Comparison of ENCODE assay signal across 29 mouse cellular contexts in the genomic region with DNA sequence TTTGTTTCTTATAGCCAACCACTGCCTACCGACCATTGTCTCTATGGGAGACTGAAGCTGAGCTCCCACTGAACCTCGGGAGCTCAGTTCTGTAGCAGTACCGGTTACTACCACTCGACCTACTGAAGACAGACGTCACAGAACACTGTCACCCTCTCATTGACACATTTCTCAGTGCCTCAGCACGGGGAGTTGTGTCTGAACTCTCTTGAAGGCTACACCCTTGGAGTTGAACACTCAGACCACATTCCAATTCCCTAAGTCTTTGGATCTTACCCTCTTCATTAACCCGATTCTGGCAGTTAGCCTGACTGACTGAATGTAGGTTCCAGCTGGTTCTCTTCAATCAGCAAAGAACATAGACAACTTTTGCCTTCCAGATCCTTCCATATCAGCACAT. TPM values are rescaled to one million over a fixed set of nuclear protein-coding genes. Genes with fewer than 3 reads are reported as not detected.
DNase-seq lines count a peak whose midpoint lies in the region; ATAC-seq and TF ChIP-seq lines count a peak whose summit lies in the region.
"Had no signal": no experiment of that assay in that cellular context is flagged by ENCODE, and none has a peak within 500 bp of the region (broad histone marks: within the 10 kb centered on the region; RNA-seq: fewer than 3 reads in every experiment).

No protein-coding gene starts in this region.

- no peak overlapping the region for H3K4me3 ChIP-seq in heart, embryonic 12.5 days
- no peak overlapping the region for H3K4me3 ChIP-seq in layer of hippocampus, adult 2 months
- H3K4me3 ChIP-seq in lung, embryonic 16.5 days (ENCODE audit: low read length), result no peak overlapping the region
- no peak overlapping the region for H3K4me3 ChIP-seq in intestine, embryonic 16.5 days (ENCODE audit: low read length)
- H3K4me3 ChIP-seq: erythroblast, embryonic 14.5 days; limb, embryonic 10.5 days; limb, embryonic 15.5 days; liver, embryonic 13.5 days; megakaryocyte, embryonic 14.5 days; midbrain, embryonic 12.5 days; myocyte; neural tube, embryonic 12.5 days had no signal

- peak; percentile 19; the same call in 1 of the 2 replicates for TF ChIP-seq CTCF in layer of hippocampus, adult 2 months (conservative IDR thresholded peaks at IDR 0.05)

- no peaks in the 10 kb centered on the region for H3K9me3 ChIP-seq in heart, embryonic 12.5 days (replicated peaks)
- H3K9me3 ChIP-seq in lung, embryonic 16.5 days (ENCODE audit: control insufficient read depth, low read length), result no peaks in the 10 kb centered on the region
- H3K9me3 ChIP-seq in intestine, embryonic 16.5 days (ENCODE audit: control insufficient read depth, low read length), result no peaks in the 10 kb centered on the region
- H3K9me3 ChIP-seq: limb, embryonic 10.5 days; limb, embryonic 15.5 days; liver, embryonic 13.5 days; megakaryocyte, embryonic 14.5 days; midbrain, embryonic 12.5 days; neural tube, embryonic 12.5 days had no signal

- no peak overlapping the region for H3K4me2 ChIP-seq in heart, embryonic 12.5 days
- H3K4me2 ChIP-seq in lung, embryonic 16.5 days (ENCODE audit: low read depth, low read length), result no peak overlapping the region
- no peak overlapping the region for H3K4me2 ChIP-seq in intestine, embryonic 16.5 days (ENCODE audit: low read depth, low read length)
- H3K4me2 ChIP-seq: heart, embryonic 11.5 days; hindbrain, embryonic 14.5 days; limb, embryonic 15.5 days; liver, embryonic 13.5 days; midbrain, embryonic 12.5 days; neural tube, embryonic 12.5 days had no signal

- peak; percentile 69 for DNase-seq in heart, adult 11 months
- DNase-seq in layer of hippocampus, adult 2 months (ENCODE audit: low spot score in 2 of 2), result no peak
- DNase-seq in layer of hippocampus, postnatal 10 days (ENCODE audit: low spot score in 2 of 2), result no peak
- DNase-seq in lung, postnatal 36 days, result peak; percentile 61
- no peak for DNase-seq in c-Kit-positive CD71-positive TER-119-positive erythroid progenitor cells, embryonic 14.5 days (ENCODE audit: low spot score)
- DNase-seq: cerebellum, adult 11 months; cerebellum, postnatal 10 days; gastrocnemius, postnatal 10 days; heart, adult 18-20 months; heart, postnatal 4 days; kidney, adult 11 months; liver, embryonic 13.5 days; right cerebral cortex, postnatal 4 days; thymus, adult 2 months; thymus, postnatal 36 days had no signal

- H3K9ac ChIP-seq in heart, embryonic 12.5 days, result no peak overlapping the region
- H3K9ac ChIP-seq in lung, embryonic 16.5 days (ENCODE audit: low read length), result no peak overlapping the region
- H3K9ac ChIP-seq in intestine, embryonic 16.5 days (ENCODE audit: low read depth, low read length), result no peak overlapping the region
- H3K9ac ChIP-seq: hindbrain, embryonic 14.5 days; limb, embryonic 15.5 days; liver, embryonic 13.5 days; midbrain, embryonic 12.5 days; neural tube, embryonic 12.5 days had no signal

- ATAC-seq in heart, embryonic 12.5 days (ENCODE audit: insufficient number of reproducible peaks, low FRiP score), result no peak
- ATAC-seq in lung, embryonic 16.5 days (ENCODE audit: low read depth), result peak; percentile 67
- ATAC-seq in intestine, embryonic 16.5 days, result no peak
- ATAC-seq: forebrain, embryonic 16.5 days had no signal

- 60% methylated on average over 7 of the region's 7 CpGs for WGBS in heart, embryonic 12.5 days
- WGBS in lung, embryonic 16.5 days, result 46% methylated on average over 7 of the region's 7 CpGs
- WGBS in intestine, embryonic 16.5 days, result 81% methylated on average over 7 of the region's 7 CpGs

- no peaks in the 10 kb centered on the region for H3K27me3 ChIP-seq in heart, embryonic 12.5 days (replicated peaks)
- H3K27me3 ChIP-seq in lung, embryonic 16.5 days (ENCODE audit: control insufficient read depth, insufficient read depth, low read depth, low read length), result no peaks in the 10 kb centered on the region
- no peaks in the 10 kb centered on the region for H3K27me3 ChIP-seq in intestine, embryonic 16.5 days (replicated peaks; ENCODE audit: control insufficient read depth, insufficient read depth, low read length)
- H3K27me3 ChIP-seq: limb, embryonic 15.5 days; liver, embryonic 13.5 days; megakaryocyte, embryonic 14.5 days; midbrain, embryonic 12.5 days; neural tube, embryonic 12.5 days had no signal

- no peak overlapping the region for H3K27ac ChIP-seq in heart, embryonic 12.5 days (ENCODE audit: poor library complexity, severe bottlenecking)
- no peak overlapping the region for H3K27ac ChIP-seq in layer of hippocampus, adult 2 months
- peak overlapping the region; percentile 51 for H3K27ac ChIP-seq in lung, embryonic 16.5 days (ENCODE audit: low read length)
- H3K27ac ChIP-seq in intestine, embryonic 16.5 days (ENCODE audit: low read length), result no peak overlapping the region
- H3K27ac ChIP-seq: hindbrain, embryonic 14.5 days; limb, embryonic 10.5 days; limb, embryonic 15.5 days; liver, embryonic 13.5 days; midbrain, embryonic 12.5 days; neural tube, embryonic 12.5 days had no signal

- H3K4me1 ChIP-seq in heart, embryonic 12.5 days (replicated peaks), result peaks cover 12% of the 10 kb centered on the region
- peaks cover 18% of the 10 kb centered on the region for H3K4me1 ChIP-seq in lung, embryonic 16.5 days (replicated peaks; ENCODE audit: control insufficient read depth, insufficient read depth, low read length)
- peaks cover 8% of the 10 kb centered on the region; the same call in 1 of the 2 replicates for H3K4me1 ChIP-seq in intestine, embryonic 16.5 days (ENCODE audit: control insufficient read depth, insufficient read depth, low read length)

- H3K36me3 ChIP-seq in heart, embryonic 12.5 days, result peaks cover 14% of the 10 kb centered on the region
- no peaks in the 10 kb centered on the region for H3K36me3 ChIP-seq in lung, embryonic 16.5 days (ENCODE audit: control insufficient read depth, insufficient read depth, low read length)
- no peaks in the 10 kb centered on the region for H3K36me3 ChIP-seq in intestine, embryonic 16.5 days (ENCODE audit: control insufficient read depth, insufficient read depth, low read length)

RNA-seq across cellular contexts. Expression of a gene that starts 4.8 kb away (rescaled TPM):
- 6.8 and 7.1 TPM in 2 replicates for polyA plus RNA-seq in heart, embryonic 12.5 days (2016; fragmentation: Nextera tagmentation; extraction: Ambion mirVana)
- total RNA-seq in layer of hippocampus, adult 2 months (2021), result 1 to 10 TPM; 5.7 to 6.5 TPM
- total RNA-seq in layer of hippocampus, postnatal 10 days (2021), result 1 to 10 TPM; 4.7 to 5.3 TPM
- polyA plus RNA-seq in lung, embryonic 16.5 days (2015; fragmentation: Nextera tagmentation; extraction: Ambion mirVana), result 8.1 and 8.4 TPM in 2 replicates
- 5.7 and 6.7 TPM in 2 replicates for polyA plus RNA-seq in intestine, embryonic 16.5 days (2015; fragmentation: Nextera tagmentation; extraction: Ambion mirVana)

RNA-seq across cellular contexts. Expression of a gene that starts 26.8 kb away (rescaled TPM):
- 23.2 and 27.6 TPM in 2 replicates for polyA plus RNA-seq in heart, embryonic 12.5 days (2016; fragmentation: Nextera tagmentation; extraction: Ambion mirVana)
- 10 to 100 TPM; 29.6 to 31.9 TPM for total RNA-seq in layer of hippocampus, adult 2 months (2021)
- 10 to 100 TPM; 25.5 to 29.1 TPM for total RNA-seq in layer of hippocampus, postnatal 10 days (2021)
- 27.9 and 29.7 TPM in 2 replicates for polyA plus RNA-seq in lung, embryonic 16.5 days (2015; fragmentation: Nextera tagmentation; extraction: Ambion mirVana)
- 29.1 and 34.0 TPM in 2 replicates for polyA plus RNA-seq in intestine, embryonic 16.5 days (2015; fragmentation: Nextera tagmentation; extraction: Ambion mirVana)

RNA-seq across cellular contexts. Expression of a gene that starts 46.2 kb away (rescaled TPM):
- 1.7 and 1.8 TPM in 2 replicates for polyA plus RNA-seq in heart, embryonic 12.5 days (2016; fragmentation: Nextera tagmentation; extraction: Ambion mirVana)
- total RNA-seq in layer of hippocampus, adult 2 months (2021), result under 1 TPM in 1 of 2 experiments, not detected in 1; 0.26 TPM
- under 1 TPM; 0.16 to 0.46 TPM for total RNA-seq in layer of hippocampus, postnatal 10 days (2021)
- polyA plus RNA-seq in lung, embryonic 16.5 days (2015; fragmentation: Nextera tagmentation; extraction: Ambion mirVana), result 1.1 and 1.2 TPM in 2 replicates
- 1.1 and 1.2 TPM in 2 replicates for polyA plus RNA-seq in intestine, embryonic 16.5 days (2015; fragmentation: Nextera tagmentation; extraction: Ambion mirVana)
- total RNA-seq: midbrain, postnatal 0 days had no signal
- polyA plus RNA-seq: erythroblast, embryonic 14.5 days had no signal

Comparison
In these comparisons a context has a peak if more than half of its experiments do, and no peak if none do; other contexts are left out.
1. DNase-seq: peak in heart, adult 11 months (single experiment) and lung, postnatal 36 days (single experiment); none in layer of hippocampus, adult 2 months (0 of 2), layer of hippocampus, postnatal 10 days (0 of 2) and c-Kit-positive CD71-positive TER-119-positive erythroid progenitor cells, embryonic 14.5 days (single experiment).